Mouse (Mus musculus) forebrain, embryonic 14.5 days (tissue): Measurements from ENCODE around the gene Kitl. TPM values are rescaled to one million over a fixed set of nuclear protein-coding genes. Genes with fewer than 3 reads are reported as not detected.
A peak's percentile ranks its signal among the peaks of the same experiment; 100 is the strongest.

ENCODE experiments used
- ATAC-seq: fragments of 200-750 bp; cut with Nextera tagmentation; 2 replicates; pipeline ENCODE4 v1.8.0; 2017; ENCODE audit warnings: mild to moderate bottlenecking, moderate library complexity
- DNase-seq: peaks from one replicate; pipeline ENCODE4 v3.0.0-alpha.2; 2015; ENCODE audit warnings: low spot score
- H3K27ac ChIP-seq: fragments of 300-500 bp; sonication (generic); 2 replicates; pipeline ENCODE4 v1.5.1; 2014; ENCODE audit warnings: low read depth, mild to moderate bottlenecking, control low read depth, low read length, moderate library complexity
- H3K27me3 ChIP-seq: fragments of 300-500 bp; sonication (generic); replicated peaks from 2 replicates; pipeline ENCODE4 v1.6.1; 2014; ENCODE audit warnings: low read length, control low read depth, mixed read lengths; ENCODE audit not compliant: control insufficient read depth, insufficient read depth
- H3K36me3 ChIP-seq: fragments of 300-500 bp; sonication (generic); 2 replicates; pipeline ENCODE4 v1.6.1; 2014; ENCODE audit warnings: low read length, control low read depth; ENCODE audit not compliant: control insufficient read depth, insufficient read depth
- H3K4me1 ChIP-seq: fragments of 300-500 bp; sonication (generic); 2 replicates; pipeline ENCODE4 v1.6.1; 2014; ENCODE audit warnings: antibody characterized with exemption, low read length, control low read depth; ENCODE audit not compliant: control insufficient read depth, insufficient read depth
- H3K4me2 ChIP-seq: fragments of 300-500 bp; sonication (generic); 2 replicates; pipeline ENCODE4 v1.6.1; 2014; ENCODE audit warnings: mild to moderate bottlenecking, control low read depth, low read length
- H3K4me3 ChIP-seq: fragments of 300-500 bp; sonication (generic); 2 replicates; pipeline ENCODE4 v1.5.1; 2014; ENCODE audit warnings: low read depth, low read length, control low read depth
- H3K9ac ChIP-seq: fragments of 300-500 bp; sonication (generic); 2 replicates; pipeline ENCODE4 v1.6.1; 2014; ENCODE audit warnings: mild to moderate bottlenecking, low read length, control low read depth, moderate library complexity
- H3K9me3 ChIP-seq: fragments of 300-500 bp; sonication (generic); replicated peaks from 2 replicates; pipeline ENCODE4 v1.6.1; 2016; ENCODE audit warnings: low read length, control low read depth, mixed read lengths; ENCODE audit not compliant: control insufficient read depth
- WGBS: fragments of 180-500 bp; shearing (Covaris S2); extraction: QIAGEN DNeasy Blood & Tissue Kit; methylation state at CpG from one replicate; pipeline ENCODE4 v1.1.7; 2014; 5-methylcytosine and 5-hydroxymethylcytosine counted together
- polyA plus RNA-seq: library from polyadenylated mRNA; unstranded; fragments of >200 nt; fragmentation: Nextera tagmentation; extraction: Ambion mirVana; gene quantifications from 2 replicates; pipeline ENCODE4 v1.2.1, GENCODE M21; 2014

Kitl gene
- polyA plus RNA-seq, 1 experiment from 2014 or later, result 59.4 TPM

GRCm38 (mm10) chr10:100111209-100111608 lies 95.8 kb downstream of the Kitl start:
- peak; percentile 87 for ATAC-seq
- Histone ChIP-seq H3K4me3 (no peak overlapping the region), H3K36me3 (no peaks in the 10 kb centered on the region), H3K4me1 (peaks cover 8% of the 10 kb centered on the region), H3K27me3 (no peaks in the 10 kb centered on the region), H3K9ac (no peak overlapping the region), H3K4me2 (peak overlapping the region; percentile 30), H3K27ac (no peak overlapping the region), H3K9me3 (no peaks in the 10 kb centered on the region)
- WGBS, result 3% methylated on average over 7 of the region's 7 CpGs
- peak; percentile 84 for DNase-seq

GRCm38 (mm10) chr10:100115570-100115969 lies 100.1 kb downstream of the Kitl start:
- Histone ChIP-seq H3K4me2 (no peak overlapping the region), H3K9ac (no peak overlapping the region), H3K36me3 (no peaks in the 10 kb centered on the region), H3K4me3 (no peak overlapping the region), H3K9me3 (no peaks in the 10 kb centered on the region), H3K27me3 (no peaks in the 10 kb centered on the region), H3K27ac (no peak overlapping the region), H3K4me1 (peaks cover 3% of the 10 kb centered on the region)
- ATAC-seq, result no peak
- DNase-seq, result no peak
- 97% methylated on average over 2 of the region's 2 CpGs for WGBS

DNA sequence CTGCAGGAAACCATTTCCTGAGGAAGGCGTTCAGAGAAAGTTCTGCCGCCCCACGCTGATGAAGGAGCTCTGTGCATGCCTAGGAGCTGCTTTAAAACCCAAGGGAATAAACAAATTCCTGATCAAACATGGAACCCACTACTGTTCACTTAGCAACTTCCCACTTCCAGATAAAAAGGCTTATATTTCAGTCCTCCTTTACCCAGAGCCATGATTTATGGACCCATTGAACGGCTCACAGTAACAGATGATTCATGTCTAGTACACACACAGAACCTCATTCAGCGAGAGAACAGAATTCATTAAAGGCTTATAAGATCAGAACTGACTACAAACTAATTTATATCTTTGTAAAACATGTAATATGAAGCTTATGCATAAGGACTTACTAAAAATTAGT lies 109.0 kb downstream of the Kitl start:
- no peak for DNase-seq
- Histone ChIP-seq H3K4me1 (peaks cover 11% of the 10 kb centered on the region; the same call in 1 of the 2 replicates), H3K36me3 (no peaks in the 10 kb centered on the region), H3K4me2 (no peak overlapping the region), H3K27me3 (no peaks in the 10 kb centered on the region), H3K4me3 (no peak overlapping the region), H3K9me3 (no peaks in the 10 kb centered on the region), H3K27ac (no peak overlapping the region), H3K9ac (no peak overlapping the region)
- ATAC-seq, result no peak
- WGBS, result 95% methylated on average over 5 of the region's 5 CpGs

DNA sequence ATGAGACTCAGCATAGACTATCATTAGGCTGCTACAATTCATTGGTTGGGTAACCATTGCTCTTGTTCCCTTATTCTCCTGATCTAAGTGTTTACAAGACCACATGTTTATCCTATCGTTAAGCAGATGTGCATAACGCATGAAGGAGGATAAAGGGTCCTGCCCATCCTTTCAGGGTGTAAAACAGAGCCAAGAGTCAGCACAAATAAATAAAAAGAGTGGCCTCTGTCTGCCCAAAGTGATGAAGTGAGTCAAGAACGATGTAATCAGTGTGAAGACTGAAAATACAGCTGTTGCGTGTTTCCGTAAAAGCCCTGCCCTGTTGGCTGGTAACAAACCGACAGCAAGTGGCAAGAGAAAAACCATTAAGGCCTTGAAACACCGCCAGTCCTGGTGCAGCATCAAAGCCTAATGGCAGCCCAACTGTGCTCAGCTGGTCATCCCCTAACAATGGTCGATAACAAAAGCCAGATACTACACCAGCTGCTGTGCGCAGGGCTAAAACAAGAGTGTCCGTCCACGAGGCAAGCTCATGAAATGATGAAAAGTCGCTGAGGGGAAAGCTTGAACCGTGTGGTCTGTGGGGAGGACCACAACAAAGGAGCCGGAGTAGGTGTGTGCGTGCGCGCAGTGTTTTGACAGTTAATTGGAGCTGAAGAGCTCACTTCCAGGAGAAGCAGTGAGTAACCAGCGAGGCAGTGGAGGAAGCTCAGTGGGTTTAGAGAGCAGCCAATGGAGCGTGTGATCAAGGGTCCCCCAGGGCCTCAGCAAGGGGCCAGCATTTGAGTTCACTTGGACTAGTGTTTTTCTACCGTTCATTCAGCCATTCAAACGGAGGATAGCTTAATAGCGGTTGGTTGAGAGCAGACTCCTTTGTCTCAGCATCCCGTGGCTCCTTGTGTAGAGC lies 112.7 kb downstream of the Kitl start:
- Histone ChIP-seq H3K36me3 (no peaks in the 10 kb centered on the region), H3K9ac (peak overlapping the region; percentile 13; the same call in 1 of the 2 replicates), H3K9me3 (no peaks in the 10 kb centered on the region), H3K27ac (peak overlapping the region; percentile 44; the same call in 1 of the 2 replicates), H3K4me1 (peaks cover 11% of the 10 kb centered on the region; the same call in 1 of the 2 replicates), H3K27me3 (no peaks in the 10 kb centered on the region), H3K4me2 (peak overlapping the region; percentile 48), H3K4me3 (peak overlapping the region; percentile 13; the same call in 1 of the 2 replicates)
- ATAC-seq (peak; percentile 91), DNase-seq (peak; percentile 75)
- WGBS, result 6% methylated on average over 23 of the region's 23 CpGs

DNA sequence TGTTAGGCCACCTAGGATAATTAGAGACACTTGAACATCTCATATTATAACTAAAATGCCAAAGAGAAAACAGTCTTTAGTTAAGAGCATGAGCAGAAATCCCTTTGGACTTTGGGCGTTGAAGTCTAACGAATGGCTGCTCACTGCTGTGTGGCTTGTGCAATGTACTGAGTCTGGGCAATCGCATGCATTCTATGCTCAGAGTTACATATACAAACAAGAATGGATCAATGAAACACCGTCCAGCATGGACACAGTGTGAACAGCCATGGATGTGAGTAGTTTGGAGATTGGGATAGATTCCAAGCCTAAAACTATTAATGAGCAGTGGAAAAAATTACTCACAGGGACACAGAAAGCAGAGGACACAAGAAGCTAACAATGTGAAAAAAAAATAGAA lies 116.2 kb downstream of the Kitl start:
- Histone ChIP-seq H3K4me2 (no peak overlapping the region), H3K4me3 (no peak overlapping the region), H3K36me3 (no peaks in the 10 kb centered on the region), H3K9ac (no peak overlapping the region), H3K4me1 (peaks cover 11% of the 10 kb centered on the region; the same call in 1 of the 2 replicates), H3K9me3 (no peaks in the 10 kb centered on the region), H3K27ac (no peak overlapping the region), H3K27me3 (no peaks in the 10 kb centered on the region)
- ATAC-seq (no peak), DNase-seq (no peak)
- WGBS, result 69% methylated on average over 4 of the region's 4 CpGs

DNA sequence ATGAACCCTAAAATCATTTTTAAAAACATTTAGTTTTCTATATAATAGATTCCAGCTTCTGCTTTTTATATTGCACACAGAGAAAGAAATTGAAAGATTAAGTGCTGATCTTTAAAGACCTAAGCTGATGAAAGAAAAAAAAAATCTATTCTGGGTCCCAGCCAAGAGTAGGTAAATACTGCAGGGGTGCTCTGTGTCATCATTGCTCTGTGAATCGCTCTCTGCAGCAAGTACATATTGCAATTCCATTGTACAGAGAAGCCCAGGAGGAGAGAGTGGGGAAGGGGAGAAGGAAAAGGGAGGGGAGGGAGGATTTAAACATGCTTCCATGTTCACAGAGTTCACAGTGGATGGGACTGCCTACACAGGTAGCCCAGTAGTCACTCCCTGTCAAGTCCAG lies 116.9 kb downstream of the Kitl start:
- H3K4me3 ChIP-seq, result no peak overlapping the region
- DNase-seq (no peak), ATAC-seq (no peak)
- H3K9ac ChIP-seq, result no peak overlapping the region
- no peaks in the 10 kb centered on the region for H3K36me3 ChIP-seq
- H3K4me2 ChIP-seq, result no peak overlapping the region
- H3K9me3 ChIP-seq, result no peaks in the 10 kb centered on the region
- H3K27me3 ChIP-seq, result no peaks in the 10 kb centered on the region
- H3K4me1 ChIP-seq, result peaks cover 11% of the 10 kb centered on the region; the same call in 1 of the 2 replicates
- WGBS, result 84% methylated on average over 1 of the region's 1 CpGs
- H3K27ac ChIP-seq, result no peak overlapping the region

DNA sequence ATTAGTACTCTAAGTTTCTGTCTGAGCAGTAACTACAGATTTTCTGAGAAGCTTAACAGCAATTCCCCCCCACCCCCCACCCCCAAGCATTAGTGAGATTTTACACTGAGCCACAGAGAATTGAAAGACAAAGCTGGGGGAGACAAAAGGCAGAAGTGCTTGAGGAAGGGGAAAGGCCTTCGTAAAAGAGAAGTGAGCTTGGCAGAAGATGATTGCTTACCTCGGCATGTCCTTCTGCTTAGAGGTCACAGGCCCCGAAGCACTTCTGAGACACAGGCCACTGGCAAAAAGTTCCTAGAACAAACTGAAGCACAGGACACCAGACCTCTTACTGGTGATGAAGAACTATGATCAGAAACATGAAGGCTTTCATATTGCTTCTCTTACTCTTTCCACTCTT lies 123.1 kb downstream of the Kitl start:
- Histone ChIP-seq H3K36me3 (no peaks in the 10 kb centered on the region), H3K4me1 (no peaks in the 10 kb centered on the region), H3K4me3 (no peak overlapping the region), H3K27ac (no peak overlapping the region), H3K27me3 (no peaks in the 10 kb centered on the region), H3K4me2 (no peak overlapping the region), H3K9me3 (no peaks in the 10 kb centered on the region), H3K9ac (no peak overlapping the region)
- 80% methylated on average over 3 of the region's 3 CpGs for WGBS
- ATAC-seq, result no peak
- no peak for DNase-seq

- H3K27ac ChIP-seq, result no peak overlapping the region
- no peak overlapping the region for H3K9ac ChIP-seq
- no peak overlapping the region for H3K4me2 ChIP-seq
- WGBS, result 94% methylated on average over 6 of the region's 6 CpGs
- ATAC-seq (no peak), DNase-seq (no peak)
- H3K9me3 ChIP-seq, result no peaks in the 10 kb centered on the region
- H3K27me3 ChIP-seq, result no peaks in the 10 kb centered on the region
- H3K4me3 ChIP-seq, result no peak overlapping the region
- H3K36me3 ChIP-seq, result no peaks in the 10 kb centered on the region
- no peaks in the 10 kb centered on the region for H3K4me1 ChIP-seq
These were observed 132.7 kb downstream of the Kitl start for GRCm38 (mm10) chr10:100148123-100148522.
